Mouse (Mus musculus) embryonic facial prominence, embryonic 11.5 days (tissue): ENCODE results near the gene Rab3ip. TPM values are rescaled to one million over a fixed set of nuclear protein-coding genes. Genes with fewer than 3 reads are reported as not detected.

Source experiments
- ATAC-seq: fragments of 200-750 bp; cut with Nextera tagmentation; replicated peaks from 2 replicates; pipeline ENCODE4 v1.8.0; 2017; ENCODE audit warnings: low read depth; ENCODE audit not compliant: insufficient number of reproducible peaks, low FRiP score, low TSS enrichment
- DNase-seq: peaks from one replicate; pipeline ENCODE4 v3.0.0-alpha.2; 2015; ENCODE audit warnings: low spot score
- H3K27ac ChIP-seq: fragments of 300-500 bp; sonication (generic); replicated peaks from 2 replicates; pipeline ENCODE4 v1.5.1; 2014; ENCODE audit warnings: mild to moderate bottlenecking, low read depth, low read length, control low read depth
- H3K27me3 ChIP-seq: fragments of 300-500 bp; sonication (generic); 2 replicates; pipeline ENCODE4 v1.6.1; 2014; ENCODE audit warnings: mild to moderate bottlenecking, low read length, moderate library complexity, mixed read lengths; ENCODE audit not compliant: control insufficient read depth, insufficient read depth
- H3K36me3 ChIP-seq: fragments of 300-500 bp; sonication (generic); replicated peaks from 2 replicates; pipeline ENCODE4 v1.6.1; 2014; ENCODE audit warnings: low read depth, mild to moderate bottlenecking, low read length, moderate library complexity, mixed read lengths; ENCODE audit not compliant: control insufficient read depth, insufficient read depth
- H3K4me1 ChIP-seq: fragments of 300-500 bp; sonication (generic); 2 replicates; pipeline ENCODE4 v1.6.1; 2014; ENCODE audit warnings: low read length, mixed read lengths; ENCODE audit not compliant: control insufficient read depth, insufficient read depth
- H3K4me2 ChIP-seq: fragments of 300-500 bp; sonication (generic); 2 replicates; pipeline ENCODE4 v1.6.1; 2014; ENCODE audit warnings: low read depth, mild to moderate bottlenecking, control low read depth, low read length, moderate library complexity
- H3K4me3 ChIP-seq: fragments of 300-500 bp; sonication (generic); 2 replicates; pipeline ENCODE4 v1.5.1; 2014; ENCODE audit warnings: low read depth, low read length, control low read depth
- H3K9ac ChIP-seq: fragments of 300-500 bp; sonication (generic); replicated peaks from 2 replicates; pipeline ENCODE4 v1.6.1; 2014; ENCODE audit warnings: mild to moderate bottlenecking, control low read depth, low read length
- H3K9me3 ChIP-seq: fragments of 300-500 bp; sonication (generic); replicated peaks from 2 replicates; pipeline ENCODE4 v1.6.1; 2016; ENCODE audit warnings: mild to moderate bottlenecking, low read length, inconsistent platforms, mixed read lengths; ENCODE audit not compliant: control insufficient read depth
- WGBS: fragments of 180-500 bp; shearing (Covaris S2); extraction: QIAGEN DNeasy Blood & Tissue Kit; methylation state at CpG from one replicate; pipeline ENCODE4 v1.1.7; 2014; 5-methylcytosine and 5-hydroxymethylcytosine counted together
- polyA plus RNA-seq: library from polyadenylated mRNA; unstranded; fragments of >200 nt; fragmentation: Nextera tagmentation; extraction: Ambion mirVana; gene quantifications from 2 replicates; pipeline ENCODE4 v1.2.1, GENCODE M21; 2014

Gene Rab3ip
- 38.9 and 42.4 TPM in 2 replicates for polyA plus RNA-seq

- 1% methylated on average over 52 of the region's 103 CpGs for WGBS
These were observed at the start of gene Rab3ip for GRCm38 (mm10) chr10:116950009-116950769. Gene Rab3ip, minus strand, starts transcription at chr10:116950769.

GRCm38 (mm10) chr10:116998716-116999455, 48.3 kb upstream of the Rab3ip start:
- WGBS = 82% methylated on average over 17 of the region's 17 CpGs
- Histone ChIP-seq H3K9me3 (no peaks in the 10 kb centered on the region), H3K4me2 (no peak overlapping the region), H3K9ac (no peak overlapping the region), H3K4me1 (no peaks in the 10 kb centered on the region), H3K4me3 (no peak overlapping the region), H3K27ac (no peak overlapping the region), H3K27me3 (no peaks in the 10 kb centered on the region), H3K36me3 (no peaks in the 10 kb centered on the region)
- no peak for ATAC-seq
- no peak for DNase-seq

More at GRCm38 (mm10) chr10:116950009-116950769, at the start of gene Rab3ip:
- Histone ChIP-seq H3K27me3 (no peaks in the 10 kb centered on the region), H3K27ac (peak within 1 kb of the TSS; percentile 72), H3K9me3 (no peaks in the 10 kb centered on the region), H3K36me3 (no peaks in the 10 kb centered on the region), H3K4me1 (no peaks in the 10 kb centered on the region), H3K9ac (peak within 1 kb of the TSS; percentile 82), H3K4me2 (peak within 1 kb of the TSS; percentile 82), H3K4me3 (peak within 1 kb of the TSS; percentile 78)
- ATAC-seq = peak; percentile 90
- peak; percentile 93 for DNase-seq

GRCm38 (mm10) chr10:116996236-116996600, 45.6 kb upstream of the Rab3ip start:
- no peaks in the 10 kb centered on the region for H3K36me3 ChIP-seq
- no peak for DNase-seq
- ATAC-seq = no peak
- 57% methylated on average over 6 of the region's 6 CpGs for WGBS
- no peak overlapping the region for H3K27ac ChIP-seq
- H3K9me3 ChIP-seq = no peaks in the 10 kb centered on the region
- H3K9ac ChIP-seq = no peak overlapping the region
- H3K4me1 ChIP-seq = no peaks in the 10 kb centered on the region
- no peaks in the 10 kb centered on the region for H3K27me3 ChIP-seq
- H3K4me3 ChIP-seq = no peak overlapping the region
- H3K4me2 ChIP-seq = no peak overlapping the region

- ATAC-seq = no peak
- no peak for DNase-seq
- Histone ChIP-seq H3K4me2 (no peak overlapping the region), H3K4me3 (no peak overlapping the region), H3K36me3 (no peaks in the 10 kb centered on the region), H3K27ac (no peak overlapping the region), H3K9ac (no peak overlapping the region), H3K9me3 (no peaks in the 10 kb centered on the region), H3K27me3 (no peaks in the 10 kb centered on the region), H3K4me1 (no peaks in the 10 kb centered on the region)
- WGBS = 64% methylated on average over 6 of the region's 6 CpGs
These were observed 45.1 kb upstream of the Rab3ip start for GRCm38 (mm10) chr10:116995584-116996235.

GRCm38 (mm10) chr10:116995162-116995561, 44.6 kb upstream of the Rab3ip start:
- Histone ChIP-seq H3K4me2 (no peak overlapping the region), H3K4me3 (no peak overlapping the region), H3K27me3 (no peaks in the 10 kb centered on the region), H3K4me1 (no peaks in the 10 kb centered on the region), H3K9ac (no peak overlapping the region), H3K36me3 (no peaks in the 10 kb centered on the region), H3K27ac (no peak overlapping the region), H3K9me3 (no peaks in the 10 kb centered on the region)
- DNase-seq = no peak
- ATAC-seq = no peak
- 63% methylated on average over 5 of the region's 5 CpGs for WGBS

GRCm38 (mm10) chr10:116993971-116994370, 43.4 kb upstream of the Rab3ip start:
- H3K36me3 ChIP-seq = no peaks in the 10 kb centered on the region
- no peak overlapping the region for H3K4me2 ChIP-seq
- H3K9ac ChIP-seq = no peak overlapping the region
- no peaks in the 10 kb centered on the region for H3K9me3 ChIP-seq
- no peaks in the 10 kb centered on the region for H3K27me3 ChIP-seq
- no peak overlapping the region for H3K4me3 ChIP-seq
- H3K4me1 ChIP-seq = no peaks in the 10 kb centered on the region
- 90% methylated on average over 8 of the region's 8 CpGs for WGBS
- DNase-seq = no peak
- ATAC-seq = no peak
- no peak overlapping the region for H3K27ac ChIP-seq

GRCm38 (mm10) chr10:116986264-116987082, 35.9 kb upstream of the Rab3ip start, which contains the start of gene Best3:
Gene Best3, plus strand, starts transcription at chr10:116986314.
- Histone ChIP-seq H3K27ac (no peak within 1 kb of the TSS), H3K36me3 (no peaks in the 10 kb centered on the region), H3K4me3 (no peak within 1 kb of the TSS), H3K27me3 (no peaks in the 10 kb centered on the region), H3K9me3 (no peaks in the 10 kb centered on the region), H3K4me2 (no peak within 1 kb of the TSS), H3K9ac (no peak within 1 kb of the TSS), H3K4me1 (no peaks in the 10 kb centered on the region)
- WGBS = 48% methylated on average over 21 of the region's 21 CpGs
- ATAC-seq (no peak), DNase-seq (no peak)
